Mouse (Mus musculus): Measurements from ENCODE around the gene Zdhhc21.

DNA sequence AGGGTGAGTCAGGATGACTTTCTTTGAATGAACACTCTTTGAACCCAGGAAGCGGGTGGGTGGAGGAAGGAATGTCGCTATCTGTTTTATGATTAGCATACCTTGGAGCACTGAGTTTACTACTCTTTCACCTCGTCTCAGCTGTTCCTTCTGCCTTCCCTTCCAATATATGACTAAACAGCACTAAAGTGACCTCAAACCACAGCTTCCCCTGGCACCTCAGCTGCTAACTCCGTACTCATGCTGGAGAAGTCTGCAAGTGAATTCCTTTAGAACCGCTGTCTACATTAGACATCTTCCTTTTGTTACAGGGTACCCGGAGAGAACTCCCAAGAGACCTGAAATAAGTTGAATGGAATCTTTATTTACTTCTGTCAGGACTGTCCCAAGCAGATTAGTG lies 11.2 kb upstream of the Zdhhc21 start:
- no peak for TF ChIP-seq POLR2A (IDR thresholded peaks at IDR 0.05; ENCODE audit: low read depth, low read length)
- no peak for TF ChIP-seq CTCF (IDR thresholded peaks at IDR 0.05; ENCODE audit: extremely low read depth, insufficient read depth, insufficient read length, insufficient replicate concordance)

Measured in spleen, adult 2 months (tissue).